Mouse (Mus musculus): Measurements from ENCODE around the gene Nags. TPM values are rescaled to one million over a fixed set of nuclear protein-coding genes. Genes with fewer than 3 reads are reported as not detected.

Nags gene
- polyA plus RNA-seq, 2 experiments: 0.06 TPM; not detected in 1

DNA sequence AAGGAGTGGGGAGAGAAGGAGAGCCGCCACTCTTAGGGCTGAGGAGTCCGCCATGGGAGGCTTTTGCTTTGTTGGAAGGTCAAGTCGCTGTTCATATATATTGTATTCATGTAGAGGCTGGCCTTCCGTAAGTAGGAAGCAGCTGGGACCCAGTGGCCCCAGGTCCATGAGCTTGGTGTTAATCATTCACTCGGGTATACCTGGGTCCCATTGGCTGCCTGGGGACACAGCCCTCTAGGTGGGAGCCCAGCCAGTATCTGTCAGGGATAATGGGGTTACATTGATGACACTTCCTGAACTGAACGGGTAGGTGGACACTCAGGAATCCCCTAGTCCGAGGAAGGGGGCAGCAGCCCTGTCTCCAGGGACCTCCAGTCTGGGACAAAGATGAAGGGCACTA, 3.0 kb upstream of the Nags start:
- H3K27ac ChIP-seq (replicated peaks; ENCODE audit: low read depth, low read length): no peak overlapping the region
- H3K4me2 ChIP-seq (replicated peaks; ENCODE audit: low read depth, low read length, severe bottlenecking): no peak overlapping the region
- WGBS: 68% methylated on average over 7 of the region's 7 CpGs
- H3K27me3 ChIP-seq (ENCODE audit: control insufficient read depth, insufficient read depth, low read length): peaks cover 39% of the 10 kb centered on the region
- H3K4me3 ChIP-seq (replicated peaks; ENCODE audit: low read length): no peak overlapping the region
- peaks cover 11% of the 10 kb centered on the region for H3K4me1 ChIP-seq (ENCODE audit: control insufficient read depth, insufficient read depth, low read length)
- H3K36me3 ChIP-seq (ENCODE audit: control insufficient read depth, insufficient read depth, low read length): no peaks in the 10 kb centered on the region
- no peak overlapping the region for H3K9ac ChIP-seq (ENCODE audit: low read depth, low read length, severe bottlenecking)
- TF ChIP-seq POLR2A (IDR thresholded peaks at IDR 0.05; ENCODE audit: borderline replicate concordance, extremely low read depth, insufficient read depth, insufficient read length): no peak
- ATAC-seq (ENCODE audit: low FRiP score, low read depth) (no peak), DNase-seq (ENCODE audit: low spot score) (no peak)
- no peaks in the 10 kb centered on the region for H3K9me3 ChIP-seq (ENCODE audit: control insufficient read depth, low read length)

DNA sequence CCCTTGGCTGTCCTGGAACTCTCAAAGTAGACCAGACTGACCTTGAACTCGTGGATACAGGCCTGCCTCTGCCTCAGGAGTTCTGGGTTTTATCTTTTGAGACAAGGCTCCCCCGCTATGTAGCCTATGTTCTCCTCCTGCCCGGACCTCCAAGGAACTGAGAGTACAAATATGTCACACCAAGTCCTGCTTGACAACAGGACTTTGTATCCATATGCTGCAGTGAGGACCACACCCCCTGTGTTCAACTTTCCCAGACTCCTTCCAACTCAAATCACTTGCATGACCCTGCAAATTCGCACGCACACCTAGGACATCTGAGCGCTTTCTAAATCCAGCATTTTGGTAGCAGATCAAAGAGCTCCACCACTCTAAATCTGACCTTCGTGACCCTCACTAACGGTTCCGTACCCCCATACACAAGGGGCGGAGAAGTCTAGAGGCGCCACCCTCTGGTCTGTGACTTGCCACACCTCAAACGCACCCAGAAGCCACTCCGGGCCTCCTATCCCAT, 299 bp upstream of the Nags start:
- Histone ChIP-seq H3K27me3 (ENCODE audit: control insufficient read depth, insufficient read depth, low read length) (peaks cover 58% of the 10 kb centered on the region), H3K4me3 (replicated peaks; ENCODE audit: low read length) (peak overlapping the region; percentile 31), H3K9ac (ENCODE audit: low read depth, low read length, severe bottlenecking) (peak overlapping the region; percentile 44; the same call in 1 of the 2 replicates), H3K36me3 (ENCODE audit: control insufficient read depth, insufficient read depth, low read length) (no peaks in the 10 kb centered on the region), H3K4me1 (ENCODE audit: control insufficient read depth, insufficient read depth, low read length) (peaks cover 12% of the 10 kb centered on the region), H3K9me3 (ENCODE audit: control insufficient read depth, low read length) (no peaks in the 10 kb centered on the region), H3K4me2 (replicated peaks; ENCODE audit: low read depth, low read length, severe bottlenecking) (peak overlapping the region; percentile 48), H3K27ac (replicated peaks; ENCODE audit: low read depth, low read length) (no peak overlapping the region)
- DNase-seq (ENCODE audit: low spot score): no peak
- no peak for ATAC-seq (ENCODE audit: low FRiP score, low read depth)
- TF ChIP-seq POLR2A (IDR thresholded peaks at IDR 0.05; ENCODE audit: borderline replicate concordance, extremely low read depth, insufficient read depth, insufficient read length): no peak
- WGBS: 20% methylated on average over 13 of the region's 13 CpGs

DNA sequence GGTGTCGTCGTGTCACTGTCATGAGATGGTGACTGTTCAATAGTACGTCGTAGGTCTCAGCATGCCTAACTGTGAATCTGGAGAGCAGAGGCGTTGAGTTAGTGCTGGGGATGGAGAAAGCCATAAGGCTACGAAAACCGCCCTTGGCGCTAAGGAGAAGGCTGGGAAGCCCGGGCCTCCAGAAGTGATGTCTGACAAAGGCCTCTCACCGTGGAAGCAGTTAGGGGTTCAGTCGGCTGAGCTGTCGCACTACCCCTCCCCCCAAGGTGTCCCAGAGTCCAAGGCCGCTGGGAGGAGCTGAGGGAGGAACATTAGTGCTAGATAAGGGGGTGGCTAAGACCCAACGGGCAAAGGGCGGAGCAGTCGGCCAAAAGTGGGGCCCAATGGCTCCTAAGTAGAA, 692 bp downstream of the Nags start:
- H3K36me3 ChIP-seq (ENCODE audit: control insufficient read depth, insufficient read depth, low read length): no peaks in the 10 kb centered on the region
- no peaks in the 10 kb centered on the region for H3K9me3 ChIP-seq (ENCODE audit: control insufficient read depth, low read length)
- TF ChIP-seq POLR2A (IDR thresholded peaks at IDR 0.05; ENCODE audit: borderline replicate concordance, extremely low read depth, insufficient read depth, insufficient read length): no peak
- WGBS: 3% methylated on average over 16 of the region's 16 CpGs
- ATAC-seq (ENCODE audit: low FRiP score, low read depth) (no peak), DNase-seq (ENCODE audit: low spot score) (no peak)
- H3K4me1 ChIP-seq (ENCODE audit: control insufficient read depth, insufficient read depth, low read length): peaks cover 12% of the 10 kb centered on the region
- no peak overlapping the region for H3K9ac ChIP-seq (ENCODE audit: low read depth, low read length, severe bottlenecking)
- peak overlapping the region; percentile 48; the same call in 1 of the 2 replicates for H3K4me2 ChIP-seq (replicated peaks; ENCODE audit: low read depth, low read length, severe bottlenecking)
- peaks cover 58% of the 10 kb centered on the region for H3K27me3 ChIP-seq (ENCODE audit: control insufficient read depth, insufficient read depth, low read length)
- H3K27ac ChIP-seq (replicated peaks; ENCODE audit: low read depth, low read length): no peak overlapping the region
- H3K4me3 ChIP-seq (replicated peaks; ENCODE audit: low read length): peak overlapping the region; percentile 31

DNA sequence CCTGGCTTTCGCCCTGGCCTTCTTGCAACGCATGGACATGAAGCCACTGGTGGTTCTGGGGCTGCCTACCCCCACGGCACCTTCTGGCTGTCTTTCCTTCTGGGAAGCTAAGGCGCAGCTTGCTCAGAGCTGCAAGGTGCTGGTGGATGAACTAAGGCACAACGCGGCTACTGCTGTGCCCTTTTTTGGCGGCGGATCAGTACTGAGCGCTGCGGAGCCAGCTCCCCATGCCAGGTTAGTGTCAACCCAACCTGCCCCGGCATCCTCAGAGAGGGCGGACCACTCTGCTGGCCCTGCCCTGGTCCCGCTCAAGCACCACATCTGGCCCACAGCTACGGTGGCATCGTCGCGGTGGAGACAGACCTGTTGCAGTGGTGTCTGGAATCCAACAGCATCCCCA, 1.2 kb downstream of the Nags start:
- no peak overlapping the region for H3K27ac ChIP-seq (replicated peaks; ENCODE audit: low read depth, low read length)
- H3K36me3 ChIP-seq (ENCODE audit: control insufficient read depth, insufficient read depth, low read length): no peaks in the 10 kb centered on the region
- ATAC-seq (ENCODE audit: low FRiP score, low read depth) (no peak), DNase-seq (ENCODE audit: low spot score) (no peak)
- 10% methylated on average over 17 of the region's 17 CpGs for WGBS
- H3K4me3 ChIP-seq (replicated peaks; ENCODE audit: low read length): no peak overlapping the region
- peaks cover 12% of the 10 kb centered on the region for H3K4me1 ChIP-seq (ENCODE audit: control insufficient read depth, insufficient read depth, low read length)
- H3K9me3 ChIP-seq (ENCODE audit: control insufficient read depth, low read length): no peaks in the 10 kb centered on the region
- H3K9ac ChIP-seq (ENCODE audit: low read depth, low read length, severe bottlenecking): no peak overlapping the region
- TF ChIP-seq POLR2A (IDR thresholded peaks at IDR 0.05; ENCODE audit: borderline replicate concordance, extremely low read depth, insufficient read depth, insufficient read length): no peak
- no peak overlapping the region for H3K4me2 ChIP-seq (replicated peaks; ENCODE audit: low read depth, low read length, severe bottlenecking)
- peaks cover 58% of the 10 kb centered on the region for H3K27me3 ChIP-seq (ENCODE audit: control insufficient read depth, insufficient read depth, low read length)

DNA sequence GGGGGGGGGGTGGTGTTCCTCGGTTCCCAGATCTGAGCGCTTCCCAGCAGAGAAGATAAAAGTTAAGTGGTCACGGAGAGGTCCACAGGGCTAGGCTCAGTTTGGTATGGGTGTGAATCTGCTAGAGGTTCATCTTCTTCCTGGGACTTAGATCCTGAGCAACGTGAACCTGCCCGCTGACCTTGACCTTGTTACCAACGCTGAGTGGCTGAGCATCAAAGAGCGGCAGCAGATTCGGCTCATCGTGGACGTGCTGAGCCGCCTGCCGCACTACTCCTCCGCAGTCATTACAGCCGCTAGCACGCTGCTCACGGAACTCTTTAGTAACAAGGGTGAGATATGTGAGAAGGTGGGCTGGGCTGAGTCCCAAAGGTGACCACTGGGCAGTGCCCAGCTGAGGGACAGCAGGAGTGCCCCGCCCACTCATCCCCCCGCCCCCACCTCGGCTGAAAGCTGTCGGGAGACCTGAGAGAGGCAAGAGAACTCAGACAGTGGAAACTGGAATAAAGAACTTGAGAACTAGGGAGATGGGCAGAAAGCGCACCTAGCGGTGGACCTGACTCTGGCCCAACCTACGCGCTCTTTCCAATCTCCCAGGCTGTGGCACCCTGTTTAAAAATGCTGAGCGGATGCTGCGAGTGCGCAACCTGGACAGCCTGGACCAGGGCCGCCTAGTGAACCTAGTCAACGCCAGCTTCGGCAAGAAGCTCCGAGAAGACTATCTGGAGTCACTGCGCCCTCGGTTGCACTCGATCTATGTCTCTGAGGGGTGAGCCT, 2.1 kb downstream of the Nags start:
- H3K4me1 ChIP-seq (ENCODE audit: control insufficient read depth, insufficient read depth, low read length): peaks cover 12% of the 10 kb centered on the region
- TF ChIP-seq POLR2A (IDR thresholded peaks at IDR 0.05; ENCODE audit: borderline replicate concordance, extremely low read depth, insufficient read depth, insufficient read length): no peak
- peaks cover 3% of the 10 kb centered on the region; the same call in 1 of the 2 replicates for H3K36me3 ChIP-seq (ENCODE audit: control insufficient read depth, insufficient read depth, low read length)
- 10% methylated on average over 34 of the region's 34 CpGs for WGBS
- H3K4me2 ChIP-seq (replicated peaks; ENCODE audit: low read depth, low read length, severe bottlenecking): peak overlapping the region; percentile 19; the same call in 1 of the 2 replicates
- H3K9ac ChIP-seq (ENCODE audit: low read depth, low read length, severe bottlenecking): no peak overlapping the region
- peaks cover 58% of the 10 kb centered on the region for H3K27me3 ChIP-seq (ENCODE audit: control insufficient read depth, insufficient read depth, low read length)
- H3K27ac ChIP-seq (replicated peaks; ENCODE audit: low read depth, low read length): no peak overlapping the region
- H3K4me3 ChIP-seq (replicated peaks; ENCODE audit: low read length): peak overlapping the region; percentile 11; the same call in 1 of the 2 replicates
- no peak for ATAC-seq (ENCODE audit: low FRiP score, low read depth)
- DNase-seq (ENCODE audit: low spot score): no peak
- H3K9me3 ChIP-seq (ENCODE audit: control insufficient read depth, low read length): no peaks in the 10 kb centered on the region
